Mouse (Mus musculus) intestine, postnatal 0 days (tissue): ENCODE results near the gene Babam2. TPM values are rescaled to one million over a fixed set of nuclear protein-coding genes. Genes with fewer than 3 reads are reported as not detected.

Experiments
- ATAC-seq: fragments of 200-750 bp; cut with Nextera tagmentation; 2 replicates; pipeline ENCODE4 v1.8.0; 2017; ENCODE audit warnings: mild to moderate bottlenecking, moderate TSS enrichment, moderate library complexity
- H3K27ac ChIP-seq: fragments of 300-500 bp; sonication (generic); 2 replicates; pipeline ENCODE4 v1.5.1; 2014; ENCODE audit warnings: mild to moderate bottlenecking, low read depth, low read length, moderate library complexity
- H3K27me3 ChIP-seq: fragments of 300-500 bp; sonication (generic); replicated peaks from 2 replicates; pipeline ENCODE4 v1.6.1; 2014; ENCODE audit warnings: low read length, mixed read lengths; ENCODE audit not compliant: control insufficient read depth, insufficient read depth
- H3K36me3 ChIP-seq: fragments of 300-500 bp; sonication (generic); 2 replicates; pipeline ENCODE4 v1.6.1; 2014; ENCODE audit warnings: mild to moderate bottlenecking, moderate library complexity; ENCODE audit not compliant: control insufficient read depth, insufficient read depth
- H3K4me1 ChIP-seq: fragments of 300-500 bp; sonication (generic); replicated peaks from 2 replicates; pipeline ENCODE4 v1.6.1; 2014; ENCODE audit warnings: antibody characterized with exemption, low read length, mixed read lengths; ENCODE audit not compliant: control insufficient read depth, insufficient read depth
- H3K4me2 ChIP-seq: fragments of 300-500 bp; sonication (generic); replicated peaks from 2 replicates; pipeline ENCODE4 v1.6.1; 2014; ENCODE audit warnings: low read depth, mild to moderate bottlenecking, moderate library complexity
- H3K4me3 ChIP-seq: fragments of 300-500 bp; sonication (generic); 2 replicates; pipeline ENCODE4 v1.5.1; 2014; ENCODE audit warnings: low read depth, low read length
- H3K9ac ChIP-seq: fragments of 300-500 bp; sonication (generic); 2 replicates; pipeline ENCODE4 v1.6.1; 2014; ENCODE audit warnings: mild to moderate bottlenecking, low read depth, low read length
- H3K9me3 ChIP-seq: fragments of 300-500 bp; sonication (generic); 2 replicates; pipeline ENCODE4 v1.6.1; 2016; ENCODE audit warnings: mixed run types; ENCODE audit not compliant: control insufficient read depth
- CTCF ChIP-seq: sonication (generic); IDR thresholded peaks from 2 replicates; pipeline ENCODE4 v1.5.1; 2016; ENCODE audit warnings: low read depth, mild to moderate bottlenecking, control low read depth, antibody characterized with exemption, moderate library complexity
- whole genome bisulfite sequencing: fragments of 180-500 bp; shearing (Covaris S2); extraction: QIAGEN DNeasy Blood & Tissue Kit; methylation state at CpG from one replicate; pipeline ENCODE4 v1.1.7; 2014; 5-methylcytosine and 5-hydroxymethylcytosine counted together
- polyA plus RNA-seq: library from polyadenylated mRNA; unstranded; fragments of >200 nt; fragmentation: Nextera tagmentation; extraction: Ambion mirVana; gene quantifications from 2 replicates; pipeline ENCODE4 v1.2.1, GENCODE M21; 2015

The Babam2 gene
- 51.9 and 53.8 TPM in 2 replicates for polyA plus RNA-seq

DNA sequence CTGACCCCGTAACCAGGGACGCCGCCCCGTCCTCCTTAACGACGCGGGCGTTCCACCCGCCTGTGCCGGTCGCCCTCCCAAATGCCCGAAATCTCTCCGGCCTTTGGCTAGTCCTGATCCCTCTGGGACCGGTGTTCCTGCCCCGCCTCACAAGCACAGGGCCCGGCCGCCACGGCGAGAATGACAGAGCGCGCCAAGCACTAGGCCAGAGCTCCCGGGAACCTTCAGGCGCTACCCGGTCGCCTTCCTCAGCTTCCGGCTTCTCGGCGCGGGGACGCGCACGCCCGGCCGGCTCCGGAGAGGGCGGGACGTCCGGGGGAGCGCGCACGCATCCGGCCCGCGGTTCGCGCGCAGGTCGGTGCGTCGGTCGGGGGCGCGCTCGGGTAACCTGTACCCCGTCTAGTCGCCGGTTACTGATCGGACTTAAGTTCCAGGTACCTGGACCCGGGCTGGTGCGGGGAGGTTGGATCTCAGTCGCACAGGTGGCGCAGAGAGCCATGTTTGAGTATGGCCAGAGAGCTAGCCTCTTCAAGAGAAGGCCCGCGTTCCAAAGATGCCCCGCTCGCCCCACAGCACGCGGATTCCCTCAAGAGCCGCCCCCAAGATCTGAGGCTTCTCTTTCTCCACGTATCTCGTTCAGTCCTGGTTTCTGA is at the start of gene Babam2:
Babam2 (plus strand) TSS at position 41 of the 653 bp plus-strand sequence.
- Histone ChIP-seq H3K4me3 (peak within 1 kb of the TSS; percentile 75), H3K27me3 (no peaks in the 10 kb centered on the region), H3K4me1 (no peaks in the 10 kb centered on the region), H3K9ac (peak within 1 kb of the TSS; percentile 81), H3K27ac (peak within 1 kb of the TSS; percentile 91), H3K9me3 (no peaks in the 10 kb centered on the region), H3K4me2 (peak within 1 kb of the TSS; percentile 81), H3K36me3 (0 out of 2 replicates have a peak, but pooled peaks cover 4% of the 10 kb centered on the region)
- under 1% methylated on average over 71 of the region's 71 CpGs for WGBS
- TF ChIP-seq CTCF: peak; percentile 30; the same call in 1 of the 2 replicates
- peak; percentile 95 for ATAC-seq

- no peaks in the 10 kb centered on the region for H3K4me1 ChIP-seq
- H3K27me3 ChIP-seq: no peaks in the 10 kb centered on the region
- H3K9me3 ChIP-seq: no peaks in the 10 kb centered on the region
- TF ChIP-seq CTCF: no peak
- no peak for ATAC-seq
- no peak overlapping the region for H3K4me2 ChIP-seq
- no peak overlapping the region for H3K9ac ChIP-seq
- H3K27ac ChIP-seq: no peak overlapping the region
- no peaks in the 10 kb centered on the region for H3K36me3 ChIP-seq
- H3K4me3 ChIP-seq: no peak overlapping the region
- 82% methylated on average over 2 of the region's 2 CpGs for WGBS
Measured at GRCm38 (mm10) chr5:31650518-31651288, 46.8 kb upstream of the Babam2 start.

- H3K4me3 ChIP-seq: no peak overlapping the region
- no peaks in the 10 kb centered on the region for H3K9me3 ChIP-seq
- TF ChIP-seq CTCF: no peak
- no peak overlapping the region for H3K4me2 ChIP-seq
- 92% methylated on average over 1 of the region's 1 CpGs for WGBS
- H3K27me3 ChIP-seq: no peaks in the 10 kb centered on the region
- no peak for ATAC-seq
- no peak overlapping the region for H3K27ac ChIP-seq
- H3K36me3 ChIP-seq: no peaks in the 10 kb centered on the region
- H3K9ac ChIP-seq: no peak overlapping the region
- H3K4me1 ChIP-seq: no peaks in the 10 kb centered on the region
Measured at GRCm38 (mm10) chr5:31655688-31656190, 41.7 kb upstream of the Babam2 start.

- no peak for ATAC-seq
- Histone ChIP-seq H3K36me3 (0 out of 2 replicates have a peak, but pooled peaks cover 3% of the 10 kb centered on the region), H3K4me2 (no peak overlapping the region), H3K4me3 (no peak overlapping the region), H3K9ac (no peak overlapping the region), H3K9me3 (no peaks in the 10 kb centered on the region), H3K4me1 (peaks cover 10% of the 10 kb centered on the region; the same call in 1 of the 2 replicates), H3K27me3 (no peaks in the 10 kb centered on the region), H3K27ac (no peak overlapping the region)
- no peak for TF ChIP-seq CTCF
- 15% methylated on average over 1 of the region's 1 CpGs for WGBS
Measured at GRCm38 (mm10) chr5:31666176-31666575, 31.3 kb upstream of the Babam2 start.

DNA sequence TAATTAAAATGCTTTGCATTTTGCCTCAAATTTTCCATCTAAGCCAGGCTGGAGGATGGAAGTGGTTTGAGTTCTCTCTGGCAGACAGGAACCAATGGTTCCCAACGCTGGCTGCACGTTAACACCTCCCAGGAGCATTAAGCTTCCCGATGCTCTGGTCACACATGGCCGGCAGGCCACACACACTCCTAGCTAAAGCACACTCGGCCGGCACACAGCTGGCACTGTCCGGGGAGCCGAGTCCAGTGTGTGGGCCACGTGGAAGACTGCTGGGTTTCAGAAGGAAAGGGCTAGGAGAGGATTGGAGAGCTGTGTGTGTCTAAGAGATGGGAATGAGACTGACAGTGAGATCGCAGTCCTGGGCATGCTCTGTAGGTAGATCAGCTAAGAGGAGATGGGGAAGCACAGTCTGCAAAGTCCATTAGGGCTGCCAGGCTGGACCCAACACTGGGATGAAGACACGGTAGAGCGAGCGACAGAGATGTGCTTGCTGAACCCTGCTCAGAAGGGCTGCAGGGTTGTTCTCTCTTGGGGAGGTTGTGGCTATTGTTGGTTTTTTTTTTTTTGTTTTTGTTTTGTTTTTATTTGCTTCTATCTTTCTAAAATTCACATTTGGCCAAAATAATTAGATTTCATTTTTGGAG is 29.0 kb upstream of the Babam2 start:
- ATAC-seq: no peak
- TF ChIP-seq CTCF: no peak
- WGBS: 92% methylated on average over 13 of the region's 13 CpGs
- no peaks in the 10 kb centered on the region for H3K27me3 ChIP-seq
- H3K27ac ChIP-seq: no peak overlapping the region
- no peak overlapping the region for H3K4me2 ChIP-seq
- H3K36me3 ChIP-seq: no peaks in the 10 kb centered on the region
- peaks cover 10% of the 10 kb centered on the region; the same call in 1 of the 2 replicates for H3K4me1 ChIP-seq
- no peak overlapping the region for H3K4me3 ChIP-seq
- no peaks in the 10 kb centered on the region for H3K9me3 ChIP-seq
- no peak overlapping the region for H3K9ac ChIP-seq

DNA sequence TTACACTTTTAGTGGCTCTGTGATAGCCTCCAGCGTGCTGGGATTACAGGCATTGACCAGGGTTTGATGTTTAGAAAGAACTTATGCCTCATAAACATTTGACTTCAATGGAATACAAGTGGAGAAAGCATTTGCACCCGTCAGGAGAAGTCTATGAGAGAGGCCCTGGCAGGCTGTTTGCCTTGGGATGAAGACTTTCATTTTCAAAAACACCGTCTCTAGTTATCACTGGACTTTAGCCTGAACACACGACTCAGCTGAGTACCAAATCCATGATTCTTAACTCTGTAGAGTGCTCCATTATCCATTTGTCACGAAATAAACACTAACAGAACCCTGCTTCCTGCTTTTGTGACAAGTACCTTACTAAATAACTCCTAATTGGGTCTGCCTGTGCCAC is 27.5 kb upstream of the Babam2 start:
- Histone ChIP-seq H3K4me3 (no peak overlapping the region), H3K9me3 (no peaks in the 10 kb centered on the region), H3K36me3 (no peaks in the 10 kb centered on the region), H3K9ac (no peak overlapping the region), H3K27me3 (no peaks in the 10 kb centered on the region), H3K4me1 (peaks cover 10% of the 10 kb centered on the region; the same call in 1 of the 2 replicates), H3K4me2 (peak overlapping the region; percentile 43), H3K27ac (no peak overlapping the region)
- 22% methylated on average over 5 of the region's 5 CpGs for whole genome bisulfite sequencing
- peak; percentile 53; the same call in 1 of the 2 replicates for ATAC-seq
- TF ChIP-seq CTCF: no peak
